Mouse (Mus musculus) B cell, adult 62 days (primary cell): Measurements from ENCODE around the gene Dnph1. TPM values are rescaled to one million over a fixed set of nuclear protein-coding genes. Genes with fewer than 3 reads are reported as not detected.

Source experiments
- total RNA-seq: library from RNA; stranded (reverse); gene quantifications from 4 replicates; pipeline ENCODE4 v1.2.4, GENCODE M21; 2023

Gene Dnph1
- 0.83 TPM in 1 of 4 replicates, not detected in the others for total RNA-seq

DNA sequence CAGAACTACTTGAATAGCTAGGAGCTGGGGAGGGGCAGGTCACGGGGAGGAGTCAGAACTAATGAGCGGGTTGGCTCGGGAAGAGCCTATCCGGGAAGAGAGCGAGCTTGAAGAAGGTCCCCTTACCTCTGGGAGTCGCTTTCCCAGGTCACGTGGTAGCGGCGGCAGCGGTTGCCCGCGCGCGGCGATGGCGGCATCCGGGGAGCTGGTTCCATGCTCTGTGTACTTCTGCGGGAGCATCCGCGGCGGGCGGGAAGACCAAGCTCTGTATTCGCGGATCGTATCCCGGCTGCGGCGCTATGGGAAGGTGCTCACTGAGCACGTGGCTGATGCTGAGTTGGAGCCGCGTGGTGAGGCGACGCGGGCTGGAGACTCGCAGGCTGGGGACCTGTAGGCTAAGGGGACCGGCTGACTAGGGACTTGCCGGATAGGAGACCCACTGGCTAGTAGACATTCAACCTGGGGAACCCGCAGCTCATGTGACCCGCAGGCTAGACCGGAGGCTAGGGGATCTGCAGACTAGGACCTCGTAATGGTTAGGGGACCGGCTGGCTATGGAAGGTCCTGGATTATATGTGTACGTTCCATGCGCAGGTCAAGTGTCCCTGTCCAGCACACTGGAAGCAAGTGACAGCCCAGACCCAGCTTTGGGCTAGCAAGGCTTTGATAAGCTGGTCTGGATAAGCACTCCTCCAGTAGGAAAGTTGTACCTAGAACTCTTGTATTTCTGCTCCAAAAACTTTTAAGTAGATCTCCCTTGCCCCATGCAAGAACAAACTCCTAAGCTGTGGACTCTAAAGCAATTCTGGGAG lies at the start of gene Dnph1:
Dnph1 (plus strand) TSS at position 89 of the 812 bp plus-strand sequence.

DNA sequence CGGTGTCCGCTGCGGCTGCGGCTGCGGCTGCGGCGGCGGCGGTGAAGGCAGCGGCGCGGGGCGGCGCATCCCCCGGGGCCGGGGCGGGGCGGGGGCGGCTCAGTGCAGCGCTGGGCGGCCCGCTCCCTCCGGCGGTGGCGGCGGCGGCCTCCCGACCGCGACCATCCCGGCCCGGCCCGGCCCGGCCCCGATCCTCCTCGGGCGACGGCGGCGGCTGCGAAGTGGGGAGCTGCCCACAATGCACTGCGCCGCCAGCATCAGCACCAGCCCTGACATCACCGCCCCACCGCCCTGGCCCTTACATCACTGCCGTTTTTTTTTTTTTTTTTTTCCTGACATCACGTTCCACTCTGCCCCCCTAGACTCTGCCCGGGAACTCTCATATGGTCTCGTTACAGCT lies 9.1 kb upstream of the Dnph1 start, which contains the start of gene Ttbk1:
Ttbk1 (minus strand) TSS at position 245 of the 400 bp plus-strand sequence.

DNA sequence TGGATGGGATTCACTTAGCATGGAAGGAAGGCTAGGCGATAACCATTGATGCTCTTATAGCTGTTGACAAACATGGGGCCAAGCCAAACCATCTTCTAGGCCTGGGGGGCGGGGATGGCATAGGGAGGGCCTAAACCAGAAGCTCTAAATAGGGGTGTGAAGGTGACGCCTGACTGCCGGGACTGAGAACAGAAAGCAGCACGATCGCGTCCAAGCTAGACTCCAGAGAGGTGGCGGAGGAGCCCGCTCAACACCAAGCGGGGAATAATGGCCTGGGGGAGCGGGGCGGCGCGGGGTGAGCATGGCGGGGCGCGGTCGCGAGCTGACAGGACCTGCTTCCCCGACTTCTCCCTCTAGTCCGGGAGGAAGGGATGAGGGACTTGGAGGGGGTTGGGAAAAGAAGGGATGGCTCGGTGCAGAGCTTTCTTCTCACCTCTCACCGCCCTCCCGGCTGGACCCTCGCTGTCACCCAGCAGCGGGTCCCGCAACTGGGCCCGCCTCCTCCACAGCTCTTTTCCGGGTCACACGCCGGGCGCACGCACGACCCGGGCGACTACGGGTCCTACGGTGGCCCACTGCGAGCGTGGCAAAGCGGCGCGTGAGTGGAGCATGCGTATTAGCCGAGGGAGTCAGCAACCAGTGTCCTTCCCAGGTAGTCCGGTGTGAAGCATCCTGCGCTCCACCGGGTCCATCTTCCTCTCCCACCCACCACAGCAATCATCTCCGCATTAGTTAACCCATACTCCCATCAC lies 49.5 kb downstream of the Dnph1 start, which contains the start of gene Cul9:
Cul9 (minus strand) TSS at position 576 of the 752 bp plus-strand sequence.

Other genes with a start within 250 kb of the Dnph1 start
- gene Polr1c, start 248.7 kb upstream of the Dnph1 start, total RNA-seq: 59.6 to 66.5 TPM (median 65.0 TPM) in 4 replicates
- 66.9 to 83.2 TPM (median 75.1 TPM) in 4 replicates for gene Yipf3, start 248.6 kb upstream of the Dnph1 start, total RNA-seq
- gene Lrrc73, start 243.2 kb upstream of the Dnph1 start, total RNA-seq: 2.3 to 3.3 TPM (median 2.5 TPM) in 4 replicates
- 60.0 to 64.7 TPM (median 61.1 TPM) in 4 replicates for gene Tjap1, start 213.7 kb upstream of the Dnph1 start, total RNA-seq
- gene Dlk2, start 199.3 kb upstream of the Dnph1 start, total RNA-seq: not detected in 4 replicates
- 12.8 to 15.0 TPM (median 13.7 TPM) in 4 replicates for gene Abcc10, start 168.4 kb upstream of the Dnph1 start, total RNA-seq
- 259 to 291 TPM (median 274 TPM) in 4 replicates for gene Zfp318, start 113.0 kb upstream of the Dnph1 start, total RNA-seq
- 4.3 to 7.2 TPM (median 5.3 TPM) in 4 replicates for gene Crip3, start 67.8 kb upstream of the Dnph1 start, total RNA-seq
- not detected in 4 replicates for gene Slc22a7, start 58.3 kb upstream of the Dnph1 start, total RNA-seq
- gene Ttbk1, start 9.0 kb upstream of the Dnph1 start, total RNA-seq: 3.0 to 4.2 TPM (median 3.5 TPM) in 4 replicates
- gene Cul9, start 49.7 kb downstream of the Dnph1 start, total RNA-seq: 16.7 to 18.7 TPM (median 17.0 TPM) in 4 replicates
- gene Srf, start 59.5 kb downstream of the Dnph1 start, total RNA-seq: 85.8 to 123 TPM (median 90.9 TPM) in 4 replicates
- not detected in 4 replicates for gene Ptk7, start 132.8 kb downstream of the Dnph1 start, total RNA-seq
- 20.6 to 24.1 TPM (median 21.7 TPM) in 4 replicates for gene Klc4, start 149.3 kb downstream of the Dnph1 start, total RNA-seq
- 31.0 to 37.9 TPM (median 35.5 TPM) in 4 replicates for gene Mrpl2, start 149.5 kb downstream of the Dnph1 start, total RNA-seq
- 7.4 to 9.2 TPM (median 8.5 TPM) in 4 replicates for gene Cul7, start 153.6 kb downstream of the Dnph1 start, total RNA-seq
- gene Rrp36, start 177.6 kb downstream of the Dnph1 start, total RNA-seq: 22.4 to 31.7 TPM (median 25.4 TPM) in 4 replicates
- gene Mea1, start 182.1 kb downstream of the Dnph1 start, total RNA-seq: 47.4 to 58.8 TPM (median 54.1 TPM) in 4 replicates
- gene Klhdc3, start 184.2 kb downstream of the Dnph1 start, total RNA-seq: 39.9 to 46.1 TPM (median 42.2 TPM) in 4 replicates
- 28.4 to 37.9 TPM (median 33.3 TPM) in 4 replicates for gene Ppp2r5d, start 208.4 kb downstream of the Dnph1 start, total RNA-seq
- 37.0 to 38.0 TPM (median 37.3 TPM) in 4 replicates for gene Pex6, start 214.8 kb downstream of the Dnph1 start, total RNA-seq
- gene Gnmt, start 232.5 kb downstream of the Dnph1 start, total RNA-seq: 4.0 to 4.6 TPM (median 4.5 TPM) in 4 replicates